Mouse (Mus musculus): ENCODE measurements at regions not wholly inside any gene's neighbourhood (a gene's known extent, or its start where the extent isn't known, plus 50 kb on each side); places are given as distances from the start of the nearest gene placed in this dataset.

DNA sequence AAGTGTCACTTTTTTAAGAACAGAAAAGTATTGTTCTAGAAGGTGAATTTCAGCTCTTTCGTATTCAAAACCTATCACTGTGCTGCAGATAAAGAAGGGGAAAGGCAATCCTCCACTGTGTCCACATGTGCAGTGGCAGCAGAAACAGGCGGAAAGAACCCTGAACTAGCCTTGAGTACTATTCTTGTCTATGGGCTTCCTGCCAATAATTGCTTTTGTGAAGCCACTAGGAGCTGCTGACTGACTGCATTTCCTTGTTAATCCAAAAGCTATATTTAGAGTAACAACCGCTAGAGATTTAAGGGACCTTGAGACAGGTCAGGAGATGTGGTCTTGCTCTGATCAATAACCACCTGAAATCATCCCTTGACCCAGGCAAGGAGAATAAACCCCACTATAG lies 265.3 kb downstream of the Elavl2 start:
- TF ChIP-seq CTCF (IDR thresholded peaks at IDR 0.05; ENCODE audit: control insufficient read depth, insufficient read depth, insufficient replicate concordance, low read depth, low read length) (no peak), POLR2A (IDR thresholded peaks at IDR 0.05; ENCODE audit: control insufficient read depth, low read depth, low read length) (no peak)

All from testis, adult 2 months (tissue).